ENCODE assay signal across 8 mouse cellular contexts in the genomic region with DNA sequence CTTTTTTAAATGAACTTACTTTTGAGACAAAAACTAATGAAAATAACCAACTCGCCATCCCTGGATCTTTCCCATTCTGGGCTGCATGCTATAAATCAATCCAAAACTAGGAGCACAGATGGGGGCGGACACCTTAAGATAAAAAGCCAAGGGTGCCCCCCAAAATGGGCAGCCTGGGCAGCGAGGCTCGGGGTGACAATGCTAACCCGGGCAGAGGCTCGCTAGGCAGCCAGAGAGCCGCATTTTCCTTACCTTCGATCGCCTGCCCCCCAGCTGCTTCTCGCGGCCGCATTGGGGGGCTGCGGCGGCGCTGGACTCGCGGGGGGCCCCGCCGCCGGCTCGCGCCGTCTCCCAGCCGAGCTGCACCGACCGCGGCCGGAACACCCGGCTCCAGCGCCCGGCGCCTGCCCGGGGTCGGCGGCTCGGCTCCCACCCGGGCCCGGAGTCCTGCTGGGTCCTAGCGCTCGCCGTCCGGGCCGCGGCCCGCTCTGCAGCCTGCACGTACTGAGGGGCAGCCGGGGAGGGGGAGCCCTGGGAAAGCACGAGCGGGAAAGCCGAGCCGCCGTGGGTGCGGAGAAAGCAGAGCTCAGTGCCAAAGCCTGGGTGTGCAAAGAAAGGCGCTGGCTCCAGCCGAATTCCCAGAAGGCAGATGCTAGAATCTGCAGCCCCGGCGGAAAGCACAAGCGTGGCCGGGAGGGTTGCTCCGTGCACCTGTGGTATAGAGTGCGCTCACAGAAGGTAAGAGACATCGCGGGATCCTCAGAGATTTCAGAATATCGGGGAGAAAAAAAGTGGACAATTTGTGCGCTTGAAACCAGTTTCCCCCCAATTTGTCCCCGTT. TPM values are rescaled to one million over a fixed set of nuclear protein-coding genes. Genes with fewer than 3 reads are reported as not detected.
DNase-seq lines count a peak whose midpoint lies in the region; ATAC-seq and TF ChIP-seq lines count a peak whose summit lies in the region.

A gene (minus strand): TSS at position 364 of the 841 bp plus-strand sequence.

- H3K4me1 ChIP-seq in embryonic facial prominence, embryonic 11.5 days (ENCODE audit: control insufficient read depth, insufficient read depth, low read length), result peaks cover 5% of the 10 kb centered on the region; the same call in 1 of the 2 replicates
- no peaks in the 10 kb centered on the region; the same call in 1 of the 2 replicates for H3K4me1 ChIP-seq in intestine, postnatal 0 days (replicated peaks; ENCODE audit: control insufficient read depth, insufficient read depth, low read length)
- H3K4me1 ChIP-seq in limb, embryonic 11.5 days (ENCODE audit: control insufficient read depth, insufficient read depth, low read length), result peaks cover 14% of the 10 kb centered on the region
- H3K4me1 ChIP-seq in midbrain, embryonic 12.5 days, result peaks cover 18% of the 10 kb centered on the region
- peaks cover 3% of the 10 kb centered on the region; the same call in 1 of the 2 replicates for H3K4me1 ChIP-seq in small intestine, adult 2 months (ENCODE audit: control insufficient read depth, insufficient read depth, insufficient read length, low read length)

- no peak for TF ChIP-seq POLR2A in small intestine, adult 2 months (IDR thresholded peaks at IDR 0.05; ENCODE audit: low read depth, low read length)

- peak within 1 kb of the TSS; percentile 91 for H3K9ac ChIP-seq in embryonic facial prominence, embryonic 11.5 days (replicated peaks; ENCODE audit: low read length)
- H3K9ac ChIP-seq in intestine, postnatal 0 days (ENCODE audit: low read depth, low read length), result peak within 1 kb of the TSS; percentile 70
- H3K9ac ChIP-seq in limb, embryonic 11.5 days (ENCODE audit: low read length), result peak within 1 kb of the TSS; percentile 82
- peak within 1 kb of the TSS; percentile 86 for H3K9ac ChIP-seq in midbrain, embryonic 12.5 days (replicated peaks)

- H3K27me3 ChIP-seq in embryonic facial prominence, embryonic 11.5 days (ENCODE audit: control insufficient read depth, insufficient read depth, low read length), result no peaks in the 10 kb centered on the region
- no peaks in the 10 kb centered on the region for H3K27me3 ChIP-seq in intestine, postnatal 0 days (replicated peaks; ENCODE audit: control insufficient read depth, insufficient read depth, low read length)
- H3K27me3 ChIP-seq in limb, embryonic 11.5 days (ENCODE audit: control insufficient read depth, insufficient read depth, low read length), result no peaks in the 10 kb centered on the region
- 0 out of 2 replicates have a peak, but pooled peaks cover 2% of the 10 kb centered on the region for H3K27me3 ChIP-seq in midbrain, embryonic 12.5 days
- H3K27me3 ChIP-seq in small intestine, adult 2 months (ENCODE audit: control insufficient read depth, insufficient read depth, low read length), result no peaks in the 10 kb centered on the region

- WGBS in embryonic facial prominence, embryonic 11.5 days, result under 1% methylated on average over 57 of the region's 66 CpGs
- under 1% methylated on average over 65 of the region's 66 CpGs for WGBS in intestine, postnatal 0 days
- under 1% methylated on average over 66 of the region's 66 CpGs for WGBS in limb, embryonic 11.5 days
- under 1% methylated on average over 64 of the region's 66 CpGs for WGBS in midbrain, embryonic 12.5 days
- whole genome bisulfite sequencing in small intestine, adult 2 months, result under 1% methylated on average over 66 of the region's 66 CpGs

- peak; percentile 88 for ATAC-seq in embryonic facial prominence, embryonic 11.5 days (replicated peaks; ENCODE audit: insufficient number of reproducible peaks, low FRiP score, low TSS enrichment, low read depth)
- ATAC-seq in granulocyte monocyte progenitor cell, adult 5-6 weeks (replicated peaks; ENCODE audit: poor library complexity, severe bottlenecking), result peak; percentile 42
- ATAC-seq in intestine, postnatal 0 days, result peak; percentile 64; the same call in 1 of the 2 replicates
- ATAC-seq in limb, embryonic 11.5 days (ENCODE audit: insufficient number of reproducible peaks, low FRiP score, low TSS enrichment, low read depth), result peak; percentile 72
- ATAC-seq in midbrain, embryonic 12.5 days (ENCODE audit: low FRiP score, low read depth), result peak; percentile 95

- peak within 1 kb of the TSS; percentile 71 for H3K4me2 ChIP-seq in embryonic facial prominence, embryonic 11.5 days (ENCODE audit: low read depth, low read length)
- H3K4me2 ChIP-seq in intestine, postnatal 0 days (replicated peaks; ENCODE audit: low read depth), result peak within 1 kb of the TSS; percentile 94
- H3K4me2 ChIP-seq in limb, embryonic 11.5 days (ENCODE audit: low read depth, severe bottlenecking), result peak within 1 kb of the TSS; percentile 63
- H3K4me2 ChIP-seq in midbrain, embryonic 12.5 days (replicated peaks), result peak within 1 kb of the TSS; percentile 66

- no peaks in the 10 kb centered on the region for H3K36me3 ChIP-seq in embryonic facial prominence, embryonic 11.5 days (replicated peaks; ENCODE audit: control insufficient read depth, insufficient read depth, low read depth, low read length)
- H3K36me3 ChIP-seq in intestine, postnatal 0 days (ENCODE audit: control insufficient read depth, insufficient read depth), result no peaks in the 10 kb centered on the region
- no peaks in the 10 kb centered on the region for H3K36me3 ChIP-seq in limb, embryonic 11.5 days (ENCODE audit: control insufficient read depth, insufficient read depth, low read length)
- no peaks in the 10 kb centered on the region for H3K36me3 ChIP-seq in midbrain, embryonic 12.5 days
- no peaks in the 10 kb centered on the region for H3K36me3 ChIP-seq in small intestine, adult 2 months (ENCODE audit: control insufficient read depth, insufficient read depth, low read length)

- H3K9me3 ChIP-seq in embryonic facial prominence, embryonic 11.5 days (replicated peaks; ENCODE audit: control insufficient read depth, low read length), result no peaks in the 10 kb centered on the region
- no peaks in the 10 kb centered on the region for H3K9me3 ChIP-seq in intestine, postnatal 0 days (ENCODE audit: control insufficient read depth)
- no peaks in the 10 kb centered on the region for H3K9me3 ChIP-seq in limb, embryonic 11.5 days (ENCODE audit: control insufficient read depth, low read length)
- H3K9me3 ChIP-seq in midbrain, embryonic 12.5 days, result no peaks in the 10 kb centered on the region

- no peak for TF ChIP-seq CTCF in intestine, postnatal 0 days (IDR thresholded peaks at IDR 0.05; ENCODE audit: low read depth)
- TF ChIP-seq CTCF in small intestine, adult 2 months (IDR thresholded peaks at IDR 0.05; ENCODE audit: extremely low read depth, insufficient read length, insufficient replicate concordance, low read depth, low read length), result no peak

- H3K4me3 ChIP-seq in embryonic facial prominence, embryonic 11.5 days (ENCODE audit: low read depth, low read length), result peak within 1 kb of the TSS; percentile 79
- peak within 1 kb of the TSS; percentile 93 for H3K4me3 ChIP-seq in intestine, postnatal 0 days (ENCODE audit: low read depth, low read length)
- peak within 1 kb of the TSS; percentile 64 for H3K4me3 ChIP-seq in limb, embryonic 11.5 days (ENCODE audit: low read depth, low read length)
- peak within 1 kb of the TSS; percentile 84 for H3K4me3 ChIP-seq in midbrain, embryonic 12.5 days
- H3K4me3 ChIP-seq in small intestine, adult 2 months (ENCODE audit: low read depth, low read length), result peak within 1 kb of the TSS; percentile 83

- peak within 1 kb of the TSS; percentile 72 for H3K27ac ChIP-seq in embryonic facial prominence, embryonic 11.5 days (replicated peaks; ENCODE audit: low read depth, low read length)
- peak within 1 kb of the TSS; percentile 76 for H3K27ac ChIP-seq in intestine, postnatal 0 days (ENCODE audit: low read depth, low read length)
- peak within 1 kb of the TSS; percentile 66 for H3K27ac ChIP-seq in limb, embryonic 11.5 days (replicated peaks; ENCODE audit: low read depth, low read length)
- peak within 1 kb of the TSS; percentile 84 for H3K27ac ChIP-seq in midbrain, embryonic 12.5 days (replicated peaks)
- peak within 1 kb of the TSS; percentile 54 for H3K27ac ChIP-seq in small intestine, adult 2 months (ENCODE audit: insufficient read depth, low read depth, low read length)

- peak; percentile 73 for DNase-seq in 3134 (ENCODE audit: extremely low read depth, insufficient read length, low spot score)
- peak; percentile 38 for DNase-seq in adrenal gland, adult 8-10 months
- peak; percentile 87 for DNase-seq in embryonic facial prominence, embryonic 11.5 days (ENCODE audit: low spot score)
- DNase-seq in limb, embryonic 11.5 days (ENCODE audit: low spot score), result peak; percentile 89

RNA-seq across cellular contexts. Expression of the gene that starts here (rescaled TPM):
- 10 to 100 TPM; 65.0 to 85.5 (median 81.2) TPM for total RNA-seq in adrenal gland, adult 8-10 months (2022)
- polyA plus RNA-seq in embryonic facial prominence, embryonic 11.5 days (2014; fragmentation: Nextera tagmentation; extraction: Ambion mirVana), result 80.5 and 83.1 TPM in 2 replicates
- 68.7 and 164 TPM in 2 replicates for total RNA-seq in granulocyte monocyte progenitor cell, adult 5-6 weeks (2014; fragmentation: Nextera tagmentation)
- total RNA-seq in granulocyte monocyte progenitor cell, adult 5-6 weeks (2017), result 22.6 and 26.7 TPM in 2 replicates
- polyA plus RNA-seq in intestine, postnatal 0 days (2015; fragmentation: Nextera tagmentation; extraction: Ambion mirVana), result 41.9 and 48.4 TPM in 2 replicates
- 95.2 and 95.6 TPM in 2 replicates for polyA plus RNA-seq in limb, embryonic 11.5 days (2014; fragmentation: Nextera tagmentation; extraction: Ambion mirVana)
- 86.8 and 90.0 TPM in 2 replicates for polyA plus RNA-seq in midbrain, embryonic 12.5 days (2016; fragmentation: Nextera tagmentation; extraction: Ambion mirVana)
- polyA plus RNA-seq in small intestine, adult 2 months (2012; rRNA removed), result 6.7 and 17.5 TPM in 2 replicates

Comparison
In these comparisons a context has a peak if more than half of its experiments do, and no peak if none do; other contexts are left out.
1. Peak in every context shown above with its lines: DNase-seq, ATAC-seq, H3K4me3 ChIP-seq and H3K27ac ChIP-seq.
2. DNase-seq: peak in every context shown above with its lines; median percentile 89 in limb, embryonic 11.5 days; 87 in embryonic facial prominence, embryonic 11.5 days; 73 in 3134; 38 in adrenal gland, adult 8-10 months.
3. ATAC-seq: peak in every context shown above with its lines; median percentile 95 in midbrain, embryonic 12.5 days; 88 in embryonic facial prominence, embryonic 11.5 days; 72 in limb, embryonic 11.5 days; 64 in intestine, postnatal 0 days; 42 in granulocyte monocyte progenitor cell, adult 5-6 weeks.